Mouse (Mus musculus): Measurements from ENCODE around the gene Exoc3l4. TPM values are rescaled to one million over a fixed set of nuclear protein-coding genes. Genes with fewer than 3 reads are reported as not detected.

Exoc3l4 gene
- total RNA-seq, 2 experiments from 2014 or later: 2.6 to 3.4 TPM

- no peak for DNase-seq (ENCODE audit: extremely low spot score in 1 of 2, low spot score in 1 of 2)
Observed at GRCm38 (mm10) chr12:111432751-111433331, 16.0 kb downstream of the Exoc3l4 start.

GRCm38 (mm10) chr12:111434164-111434744 is 17.4 kb downstream of the Exoc3l4 start:
- no peak for DNase-seq (ENCODE audit: extremely low spot score in 1 of 2, low spot score in 1 of 2)

GRCm38 (mm10) chr12:111434745-111435327 is 18.0 kb downstream of the Exoc3l4 start:
- no peak for DNase-seq (ENCODE audit: extremely low spot score in 1 of 2, low spot score in 1 of 2)

GRCm38 (mm10) chr12:111436170-111436569 is 19.4 kb downstream of the Exoc3l4 start:
- no peak for DNase-seq (ENCODE audit: extremely low spot score in 1 of 2, low spot score in 1 of 2)

GRCm38 (mm10) chr12:111436640-111437039 is 19.8 kb downstream of the Exoc3l4 start:
- DNase-seq (ENCODE audit: extremely low spot score in 1 of 2, low spot score in 1 of 2): no peak

GRCm38 (mm10) chr12:111437222-111437900 is 20.5 kb downstream of the Exoc3l4 start:
- DNase-seq (ENCODE audit: extremely low spot score in 1 of 2, low spot score in 1 of 2): no peak

- DNase-seq (ENCODE audit: extremely low spot score in 1 of 2, low spot score in 1 of 2): no peak
Observed at GRCm38 (mm10) chr12:111438850-111439249, 22.0 kb downstream of the Exoc3l4 start.

GRCm38 (mm10) chr12:111440701-111441373 is 24.0 kb downstream of the Exoc3l4 start:
- DNase-seq (ENCODE audit: extremely low spot score in 1 of 2, low spot score in 1 of 2): no peak

GRCm38 (mm10) chr12:111441523-111441922 is 24.7 kb downstream of the Exoc3l4 start:
- DNase-seq (ENCODE audit: extremely low spot score in 1 of 2, low spot score in 1 of 2): no peak

- no peak for DNase-seq (ENCODE audit: extremely low spot score in 1 of 2, low spot score in 1 of 2)
Observed at GRCm38 (mm10) chr12:111442309-111443010, 25.6 kb downstream of the Exoc3l4 start, which contains the start of gene Tnfaip2. Gene Tnfaip2, plus strand, starts transcription at chr12:111442469.

GRCm38 (mm10) chr12:111443011-111443870 is 26.4 kb downstream of the Exoc3l4 start:
- DNase-seq (ENCODE audit: extremely low spot score in 1 of 2, low spot score in 1 of 2): no peak

GRCm38 (mm10) chr12:111443921-111444831 is 27.4 kb downstream of the Exoc3l4 start:
- no peak for DNase-seq (ENCODE audit: extremely low spot score in 1 of 2, low spot score in 1 of 2)

GRCm38 (mm10) chr12:111445161-111445889 is 28.5 kb downstream of the Exoc3l4 start:
- DNase-seq (ENCODE audit: extremely low spot score in 1 of 2, low spot score in 1 of 2): no peak

GRCm38 (mm10) chr12:111445890-111446613 is 29.2 kb downstream of the Exoc3l4 start:
- no peak for DNase-seq (ENCODE audit: extremely low spot score in 1 of 2, low spot score in 1 of 2)

GRCm38 (mm10) chr12:111446745-111447144 is 29.9 kb downstream of the Exoc3l4 start:
- DNase-seq (ENCODE audit: extremely low spot score in 1 of 2, low spot score in 1 of 2): no peak

GRCm38 (mm10) chr12:111447350-111447749 is 30.5 kb downstream of the Exoc3l4 start:
- DNase-seq (ENCODE audit: extremely low spot score in 1 of 2, low spot score in 1 of 2): no peak
